Mouse (Mus musculus) heart, embryonic 14.5 days (tissue): ENCODE data around the gene Plin4. TPM values are rescaled to one million over a fixed set of nuclear protein-coding genes. Genes with fewer than 3 reads are reported as not detected.

Experiments used
- ATAC-seq: fragments of 200-750 bp; cut with Nextera tagmentation; 2 replicates; pipeline ENCODE4 v1.8.0; 2017; ENCODE audit warnings: low read depth, moderate TSS enrichment; ENCODE audit not compliant: insufficient number of reproducible peaks, insufficient read depth, low FRiP score
- H3K27ac ChIP-seq, 2 experiments: fragments of 200-500 bp in 1 of 2; fragments of 300-500 bp in 1 of 2; sonication (generic) in 1 of 2; replicated peaks in 1 of 2; 2 replicates each; pipeline ENCODE4 v1.5.1; 2012 to 2014; ENCODE audit warnings: low read depth in 2 of 2, low read length in 2 of 2, control low read depth in 1 of 2, mild to moderate bottlenecking in 1 of 2, mixed read lengths in 1 of 2; ENCODE audit not compliant: control insufficient read depth in 1 of 2, insufficient read depth in 1 of 2
- H3K27me3 ChIP-seq: fragments of 300-500 bp; sonication (generic); 2 replicates; pipeline ENCODE4 v1.6.1; 2014; ENCODE audit warnings: mild to moderate bottlenecking, low read length, control low read depth; ENCODE audit not compliant: control insufficient read depth, insufficient read depth
- H3K36me3 ChIP-seq: fragments of 300-500 bp; sonication (generic); 2 replicates; pipeline ENCODE4 v1.6.1; 2014; ENCODE audit warnings: mild to moderate bottlenecking, control low read depth, low read length, mixed read lengths; ENCODE audit not compliant: control insufficient read depth, insufficient read depth
- H3K4me1 ChIP-seq, 2 experiments: fragments of 200-500 bp in 1 of 2; fragments of 300-500 bp in 1 of 2; sonication (generic) in 1 of 2; 2 replicates each; pipeline ENCODE4 v1.6.1; 2012 to 2014; ENCODE audit warnings: low read length in 2 of 2, control low read depth in 1 of 2, mixed read lengths in 1 of 2; ENCODE audit not compliant: control insufficient read depth in 2 of 2, insufficient read depth in 2 of 2
- H3K4me2 ChIP-seq: fragments of 300-500 bp; sonication (generic); 2 replicates; pipeline ENCODE4 v1.6.1; 2014; ENCODE audit warnings: mild to moderate bottlenecking, low read length
- H3K4me3 ChIP-seq, 2 experiments: fragments of 200-500 bp in 1 of 2; fragments of 300-500 bp in 1 of 2; sonication (generic) in 1 of 2; 2 replicates each; pipeline ENCODE4 v1.5.1; 2012 to 2014; ENCODE audit warnings: low read length in 2 of 2, mild to moderate bottlenecking in 2 of 2, control low read depth in 1 of 2, low read depth in 1 of 2, moderate library complexity in 1 of 2; ENCODE audit not compliant: control insufficient read depth in 1 of 2, insufficient read depth in 1 of 2
- H3K9ac ChIP-seq: fragments of 300-500 bp; sonication (generic); 2 replicates; pipeline ENCODE4 v1.6.1; 2014; ENCODE audit warnings: mild to moderate bottlenecking, low read length
- H3K9me3 ChIP-seq: fragments of 300-500 bp; sonication (generic); 2 replicates; pipeline ENCODE4 v1.6.1; 2016; ENCODE audit warnings: low read length, control low read depth; ENCODE audit not compliant: control insufficient read depth
- WGBS: fragments of 180-500 bp; shearing (Covaris S2); extraction: QIAGEN DNeasy Blood & Tissue Kit; methylation state at CpG from one replicate; pipeline ENCODE4 v1.1.7; 2014; 5-methylcytosine and 5-hydroxymethylcytosine counted together
- polyA plus RNA-seq: library from polyadenylated mRNA; unstranded; fragments of >200 nt; fragmentation: Nextera tagmentation; extraction: Ambion mirVana; gene quantifications from 2 replicates; pipeline ENCODE4 v1.2.1, GENCODE M21; 2014

Plin4 gene
- polyA plus RNA-seq: 0.15 and 0.19 TPM in 2 replicates

DNA sequence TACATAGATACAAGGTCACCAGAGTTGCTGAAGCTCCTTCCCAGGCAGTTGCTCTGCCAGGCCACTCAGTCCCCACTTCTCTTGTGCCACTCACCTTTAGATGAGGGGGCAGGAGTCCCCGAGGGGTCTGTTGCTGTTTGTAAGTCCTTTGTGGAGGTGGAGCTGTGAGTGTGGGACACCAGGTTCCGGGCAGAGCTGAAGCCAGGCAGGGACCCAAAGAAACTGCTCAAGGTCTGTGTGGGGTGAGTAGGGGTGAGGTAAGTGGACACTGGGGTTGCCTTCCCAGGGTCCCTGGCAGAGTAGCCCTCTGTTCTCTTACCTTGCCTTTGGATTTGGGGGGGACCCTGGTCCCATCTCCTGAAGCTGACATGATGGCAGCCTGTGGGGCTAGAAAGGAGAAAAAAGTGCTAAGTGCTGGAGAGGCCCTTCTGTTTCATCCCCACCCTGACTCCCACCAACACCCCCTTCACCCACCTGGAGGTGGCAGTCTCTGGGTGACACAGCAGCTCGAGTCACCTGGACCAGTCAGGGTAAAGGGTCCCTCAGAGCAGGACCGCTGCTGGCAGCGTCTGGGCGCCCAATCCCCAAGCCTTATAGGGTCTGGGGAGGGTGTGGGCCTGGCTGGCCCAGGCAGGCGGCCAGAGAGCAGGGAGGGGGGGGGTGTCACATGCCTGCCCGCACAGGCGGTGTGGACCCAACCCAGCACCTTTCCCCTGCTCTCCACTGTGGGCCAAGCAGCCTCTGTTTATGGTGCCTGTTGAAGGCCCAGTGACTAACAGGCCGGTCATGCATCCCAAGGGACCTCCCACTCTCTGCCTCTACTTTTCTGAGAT, at the start of gene Plin4:
Plin4 (minus strand) TSS at position 585 of the 833 bp plus-strand sequence.
- H3K4me2 ChIP-seq: no peak within 1 kb of the TSS
- WGBS: 46% methylated on average over 10 of the region's 10 CpGs
- no peaks in the 10 kb centered on the region for H3K27me3 ChIP-seq
- ATAC-seq: peak; percentile 69
- H3K9ac ChIP-seq: 0 out of 2 replicates have a peak within 1 kb of the TSS, but pooled peaks have one; percentile 1
- no peak within 1 kb of the TSS for H3K4me3 ChIP-seq
- 0 out of 4 replicates have a peak within 1 kb of the TSS, but pooled peaks of 1 of the 2 experiments have one; percentile 19 for H3K27ac ChIP-seq
- H3K36me3 ChIP-seq: no peaks in the 10 kb centered on the region
- no peaks in the 10 kb centered on the region for H3K9me3 ChIP-seq
- H3K4me1 ChIP-seq: peaks cover 2 to 14% of the 10 kb centered on the region in 2 experiments; a peak in 3 of 4 replicates

DNA sequence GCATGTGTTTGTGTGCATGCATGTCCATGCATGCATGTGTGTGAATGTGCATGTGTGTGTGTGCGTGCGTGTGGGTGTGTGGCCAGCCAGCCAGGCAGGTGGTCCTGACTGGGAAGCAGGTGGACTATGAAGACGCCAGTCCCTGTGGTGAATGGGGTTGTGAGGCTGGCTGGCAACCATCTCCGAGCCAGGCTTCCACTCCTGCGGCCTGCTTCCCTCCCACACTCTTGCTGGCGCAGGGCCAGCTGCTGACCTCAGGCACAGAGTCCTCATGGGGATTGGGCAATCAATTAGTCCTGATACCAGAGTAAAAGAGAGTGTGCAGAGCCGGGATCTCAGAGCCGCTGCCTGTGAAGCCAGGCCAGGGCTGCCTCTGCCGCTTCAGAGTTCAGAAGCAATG, 44.0 kb upstream of the Plin4 start:
- WGBS: 25% methylated on average over 9 of the region's 9 CpGs
- Histone ChIP-seq H3K9ac (no peak overlapping the region), H3K27me3 (peaks cover 93% of the 10 kb centered on the region), H3K4me2 (no peak overlapping the region), H3K27ac (no peak overlapping the region), H3K9me3 (no peaks in the 10 kb centered on the region), H3K4me3 (no peak overlapping the region), H3K4me1 (peaks cover 0 to 4% of the 10 kb centered on the region in 2 experiments; a peak in 1 of 4 replicates), H3K36me3 (no peaks in the 10 kb centered on the region)
- no peak for ATAC-seq

DNA sequence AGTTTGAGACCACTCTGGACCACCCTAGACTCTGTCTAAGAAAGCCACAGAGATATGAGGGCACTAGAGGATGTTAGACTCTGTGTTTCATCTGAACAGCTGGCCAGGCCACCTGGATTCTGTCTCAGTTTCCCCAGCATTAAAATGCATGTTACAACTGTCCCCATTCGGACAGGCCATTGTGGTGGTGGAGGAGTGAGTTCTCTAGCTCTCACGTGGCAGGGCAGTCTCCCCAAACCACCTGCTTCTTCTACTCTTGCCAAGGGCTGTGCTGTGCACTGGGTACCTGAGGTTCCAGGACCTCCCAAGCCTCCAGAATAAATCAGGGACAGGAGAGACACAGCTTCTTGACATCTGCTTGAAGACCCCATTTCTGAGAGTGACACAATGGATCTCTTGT, 40.3 kb upstream of the Plin4 start:
- Histone ChIP-seq H3K27ac (no peak overlapping the region), H3K9ac (no peak overlapping the region), H3K27me3 (peaks cover 95% of the 10 kb centered on the region), H3K9me3 (no peaks in the 10 kb centered on the region), H3K36me3 (no peaks in the 10 kb centered on the region), H3K4me2 (no peak overlapping the region), H3K4me1 (peaks cover 0 to 4% of the 10 kb centered on the region in 2 experiments; a peak in 1 of 4 replicates), H3K4me3 (no peak overlapping the region)
- 51% methylated on average over 2 of the region's 2 CpGs for WGBS
- no peak for ATAC-seq

DNA sequence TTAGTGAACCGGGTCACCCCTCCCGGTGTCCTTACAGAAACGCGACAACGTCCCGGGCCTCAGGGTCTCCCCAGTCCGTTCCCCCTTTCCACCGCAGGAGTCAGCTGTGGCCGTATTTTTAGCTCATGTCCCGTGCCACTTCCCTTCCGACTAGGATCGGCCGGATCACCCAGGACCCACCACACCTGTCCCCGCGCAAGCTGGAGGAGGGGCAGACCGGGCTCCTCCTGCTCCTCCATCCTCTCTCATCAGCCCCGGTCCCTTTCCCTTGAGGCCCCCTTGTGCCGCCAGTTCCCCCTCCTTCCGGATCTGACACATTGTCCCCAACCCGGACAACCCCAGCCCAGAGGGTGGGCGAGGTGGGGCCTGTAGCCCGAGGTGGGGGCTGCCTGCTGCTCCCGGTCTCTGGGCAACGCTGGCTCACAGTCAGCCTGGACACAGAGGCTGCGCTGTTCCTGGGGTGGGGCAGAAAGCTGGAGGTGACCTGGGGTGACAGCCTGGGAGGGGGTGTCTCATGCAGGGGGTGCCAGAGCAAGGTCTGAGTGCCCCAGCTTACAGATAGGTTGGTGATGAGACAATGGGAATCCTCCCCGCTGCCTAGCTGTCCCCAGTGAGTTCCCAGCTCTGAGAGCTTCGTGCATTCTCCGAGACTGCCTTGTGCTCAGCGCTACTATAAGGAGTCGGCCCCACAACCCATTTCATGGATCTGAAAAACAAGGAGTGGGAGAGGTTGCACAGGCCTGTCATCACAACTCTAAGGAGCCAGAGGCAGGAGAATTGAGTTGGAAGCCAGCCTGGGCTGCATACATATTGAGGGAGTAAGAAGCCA, 39.4 kb upstream of the Plin4 start:
- Histone ChIP-seq H3K4me1 (peaks cover 0 to 4% of the 10 kb centered on the region in 2 experiments; a peak in 1 of 4 replicates), H3K4me2 (0 out of 2 replicates have a peak overlapping the region, but pooled peaks have one; percentile 18), H3K36me3 (no peaks in the 10 kb centered on the region), H3K9ac (no peak overlapping the region; the same call in 1 of the 2 replicates), H3K9me3 (no peaks in the 10 kb centered on the region), H3K27me3 (peaks cover 97% of the 10 kb centered on the region), H3K4me3 (peak overlapping the region in 1 of 2 experiments; percentile 3; a peak in 1 of 4 replicates), H3K27ac (no peak overlapping the region)
- WGBS: 3% methylated on average over 30 of the region's 30 CpGs
- ATAC-seq: no peak

DNA sequence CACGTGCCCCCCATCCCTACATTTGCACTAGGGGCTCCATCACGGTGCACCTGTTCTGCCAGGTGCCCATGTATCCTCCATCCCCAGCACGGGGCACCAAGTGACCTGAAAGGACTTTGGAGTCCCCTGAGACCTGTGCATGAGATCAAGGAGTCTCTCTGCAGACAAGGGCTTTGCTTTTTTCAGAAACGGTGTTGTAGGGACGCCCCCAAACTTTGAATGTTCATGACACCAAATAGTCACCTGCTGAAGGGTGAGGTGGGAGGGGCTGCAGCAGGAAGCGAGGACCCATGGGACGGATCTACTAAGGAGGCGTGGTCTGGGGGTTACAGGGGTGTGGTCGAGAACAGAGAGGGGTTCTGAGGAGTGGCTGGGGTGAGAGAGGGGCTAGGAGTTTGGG, 38.7 kb upstream of the Plin4 start:
- H3K4me1 ChIP-seq: peaks cover 0 to 4% of the 10 kb centered on the region in 2 experiments; a peak in 1 of 4 replicates
- H3K27ac ChIP-seq: no peak overlapping the region
- no peak overlapping the region for H3K4me3 ChIP-seq
- ATAC-seq: no peak
- H3K9ac ChIP-seq: no peak overlapping the region
- H3K27me3 ChIP-seq: peaks cover 98% of the 10 kb centered on the region
- WGBS: 14% methylated on average over 9 of the region's 9 CpGs
- no peak overlapping the region for H3K4me2 ChIP-seq
- no peaks in the 10 kb centered on the region for H3K9me3 ChIP-seq
- H3K36me3 ChIP-seq: no peaks in the 10 kb centered on the region

DNA sequence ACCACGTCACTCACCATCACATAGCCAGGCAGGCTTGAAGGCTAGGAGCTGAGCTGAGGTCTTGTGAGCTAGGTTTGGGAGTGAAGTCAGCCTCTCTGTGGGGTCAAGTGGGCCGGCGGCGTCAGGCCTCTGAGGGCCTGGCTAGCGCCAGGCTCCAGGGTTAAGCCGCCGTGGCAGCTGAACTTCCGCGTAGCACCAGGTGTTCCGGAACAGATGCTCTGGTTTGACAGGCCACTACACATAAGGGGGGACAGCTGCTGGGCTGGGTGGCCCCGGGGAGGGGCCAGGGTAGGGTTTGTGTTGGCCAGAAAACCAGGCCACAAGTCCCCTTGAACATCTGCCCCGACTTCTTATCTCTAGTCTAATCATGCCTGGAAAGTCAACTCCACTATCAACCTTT, 37.8 kb upstream of the Plin4 start:
- WGBS: 58% methylated on average over 12 of the region's 12 CpGs
- ATAC-seq: no peak
- Histone ChIP-seq H3K27ac (no peak overlapping the region), H3K36me3 (no peaks in the 10 kb centered on the region), H3K4me2 (no peak overlapping the region), H3K27me3 (peaks cover 98% of the 10 kb centered on the region), H3K4me1 (peaks cover 0 to 4% of the 10 kb centered on the region in 2 experiments; a peak in 1 of 4 replicates), H3K4me3 (no peak overlapping the region), H3K9ac (no peak overlapping the region), H3K9me3 (no peaks in the 10 kb centered on the region)

DNA sequence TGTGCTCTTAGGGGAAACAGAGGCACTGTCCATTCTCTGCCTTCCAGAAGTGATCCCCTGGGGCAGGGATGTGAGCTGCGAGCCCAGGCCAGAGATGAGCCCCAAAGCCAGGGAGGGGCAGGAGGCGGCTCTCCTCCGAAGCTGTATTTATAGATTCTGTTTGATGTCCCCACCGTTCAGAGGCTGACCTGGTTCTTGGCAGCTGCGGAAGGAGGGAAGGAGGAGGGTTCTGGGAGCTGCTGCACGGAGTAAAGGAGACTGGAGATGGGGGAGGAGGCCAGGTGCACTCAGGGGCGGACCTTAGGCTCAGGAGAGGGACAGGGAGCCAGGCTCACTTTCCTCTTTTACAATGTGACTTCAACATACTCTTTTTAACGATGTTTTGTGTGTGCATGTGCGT, 36.5 kb upstream of the Plin4 start:
- ATAC-seq: no peak
- Histone ChIP-seq H3K36me3 (no peaks in the 10 kb centered on the region), H3K27me3 (peaks cover 100% of the 10 kb centered on the region), H3K4me2 (no peak overlapping the region), H3K4me1 (peaks cover 3 to 13% of the 10 kb centered on the region in 2 experiments; a peak in 3 of 4 replicates), H3K9me3 (no peaks in the 10 kb centered on the region), H3K9ac (no peak overlapping the region), H3K27ac (no peak overlapping the region), H3K4me3 (no peak overlapping the region)
- WGBS: 13% methylated on average over 9 of the region's 9 CpGs
